Mouse (Mus musculus): Measurements from ENCODE around the gene Zbtb46.

Zbtb46 gene

DNA sequence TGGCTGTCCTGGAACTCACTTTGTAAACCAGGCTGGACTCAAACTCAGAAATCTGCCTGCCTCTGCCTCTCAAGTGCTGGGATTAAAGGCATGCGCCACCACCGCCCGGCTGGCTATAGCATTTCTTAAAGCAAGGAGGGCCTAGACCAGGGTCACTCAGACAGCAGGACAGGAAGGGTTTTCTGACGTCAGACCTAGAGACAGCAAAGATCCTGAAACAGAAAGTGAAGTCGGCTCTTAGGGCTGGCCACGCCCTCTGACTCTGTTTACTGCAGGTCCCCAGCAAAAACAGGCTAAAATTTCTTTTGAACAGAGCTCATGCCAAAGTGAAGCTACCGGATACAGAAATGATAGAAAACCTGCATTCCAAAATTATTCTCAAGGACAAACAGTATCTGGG lies 49.6 kb downstream of the Zbtb46 start:
- DNase-seq (ENCODE audit: low read depth, low spot score), result no peak

DNA sequence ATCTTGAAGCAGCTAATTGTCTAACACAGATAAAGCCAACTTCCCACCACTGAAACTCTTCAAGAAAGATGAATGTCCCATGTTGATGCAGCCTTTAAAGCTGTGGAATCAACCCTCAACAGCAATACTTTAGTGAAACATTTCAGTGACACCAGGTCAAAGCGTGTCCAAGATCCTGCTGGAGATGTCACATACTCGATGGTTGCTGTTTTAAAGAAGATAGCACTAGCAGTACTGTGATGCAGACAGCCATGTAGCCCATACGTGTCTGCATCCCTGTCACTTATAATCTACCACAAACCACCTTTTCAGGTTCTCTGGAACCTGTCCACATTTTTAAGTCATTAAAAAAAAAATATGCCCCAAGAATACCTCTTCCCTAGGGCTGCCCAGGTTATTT lies 55.5 kb downstream of the Zbtb46 start:
- no peak for DNase-seq (ENCODE audit: low read depth, low spot score)

DNA sequence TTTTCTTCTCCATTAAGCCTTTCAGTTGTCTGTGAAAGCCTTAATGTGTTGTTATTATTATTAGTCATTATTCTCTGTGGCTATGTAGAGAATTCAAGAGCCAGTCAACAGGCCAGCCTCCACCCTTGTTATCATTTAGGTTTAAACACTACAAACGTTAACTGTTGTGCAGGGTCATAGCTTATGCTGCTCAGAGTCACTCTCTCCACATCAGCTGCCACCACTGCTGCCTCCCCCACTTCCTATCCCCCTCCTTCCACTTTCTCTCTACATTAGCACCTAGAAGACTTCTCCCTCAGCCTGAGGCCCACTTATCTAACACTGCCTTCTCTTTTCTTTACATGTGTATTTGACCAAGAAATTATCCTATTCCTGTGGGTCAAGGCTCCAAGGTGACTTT lies 57.7 kb downstream of the Zbtb46 start:
- no peak for DNase-seq (ENCODE audit: low read depth, low spot score)

DNA sequence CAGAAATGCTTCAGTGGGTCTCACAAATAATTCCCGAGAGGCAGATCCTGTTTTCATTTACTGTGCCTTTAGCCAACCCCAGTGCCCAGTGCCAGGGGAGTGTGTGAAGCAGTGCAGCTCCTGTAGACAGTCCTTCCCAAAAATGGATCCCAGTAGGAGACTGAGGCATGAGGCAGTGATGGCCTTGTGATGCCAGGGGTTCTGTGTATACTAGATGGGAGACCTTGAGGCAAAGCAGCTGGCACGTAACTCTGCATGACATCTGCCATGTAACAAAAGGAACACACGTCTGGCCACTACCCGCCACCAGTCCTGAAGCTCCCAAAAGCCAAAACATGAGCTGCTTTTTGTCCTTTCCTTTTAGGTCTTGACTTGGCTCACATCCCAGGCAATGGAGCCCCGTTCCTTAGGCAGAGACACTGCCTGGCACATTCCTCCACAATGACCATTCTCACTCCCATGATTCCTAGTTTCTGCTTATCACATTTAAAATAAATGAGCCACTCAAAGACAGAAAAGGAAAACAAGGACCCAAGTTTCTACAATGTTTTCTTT lies 61.9 kb downstream of the Zbtb46 start:
- DNase-seq (ENCODE audit: low read depth, low spot score), result no peak

DNA sequence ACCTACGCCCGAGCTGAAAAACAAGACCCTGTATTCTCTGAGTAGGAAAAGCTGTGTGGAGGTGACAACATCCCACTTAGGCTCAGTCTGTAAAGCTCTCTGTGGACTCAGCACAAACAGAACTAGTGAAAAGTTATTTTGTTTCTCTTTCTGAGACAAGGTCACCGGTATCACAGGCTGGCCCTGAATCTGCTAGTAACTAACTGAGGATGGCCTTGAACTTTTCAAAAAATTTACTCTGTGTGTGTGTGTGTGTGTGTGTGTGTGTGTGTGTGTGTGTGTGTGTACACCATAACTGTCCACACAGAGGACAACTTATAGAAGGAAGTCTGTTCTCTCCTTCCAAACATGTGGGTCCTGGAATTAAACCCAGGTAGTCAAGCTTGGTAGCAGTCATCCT lies 65.1 kb downstream of the Zbtb46 start:
- no peak for DNase-seq (ENCODE audit: low read depth, low spot score)

DNA sequence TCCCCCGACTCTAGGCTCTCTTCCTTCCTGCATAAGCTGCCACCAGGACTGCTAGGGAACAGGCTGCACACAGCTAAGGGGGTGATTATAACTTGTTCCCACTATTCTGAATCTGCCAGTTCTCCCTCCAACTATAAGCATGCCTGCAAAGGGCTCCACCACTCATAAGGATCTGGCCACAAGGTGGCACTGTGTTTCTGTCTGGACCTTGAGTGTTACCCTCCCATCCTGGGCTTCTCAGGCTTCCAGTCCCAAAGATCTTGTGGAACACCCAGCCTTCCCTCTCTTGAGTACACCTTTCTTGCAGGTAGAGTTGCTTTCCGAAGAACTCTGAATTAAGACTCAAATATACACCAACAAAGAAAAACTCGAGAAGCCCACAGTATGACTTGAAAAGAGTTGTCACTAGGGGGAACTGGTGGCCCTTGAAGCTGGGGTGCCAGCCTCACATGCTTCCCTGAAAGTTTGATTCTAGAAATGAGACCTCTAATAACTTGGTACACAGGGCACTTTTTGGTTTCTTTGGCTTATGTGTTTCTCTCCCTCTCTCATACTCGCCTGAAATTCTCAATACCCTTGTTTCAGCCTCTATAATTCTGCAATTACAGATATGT lies 66.5 kb downstream of the Zbtb46 start:
- DNase-seq (ENCODE audit: low read depth, low spot score), result peak; percentile 86

DNA sequence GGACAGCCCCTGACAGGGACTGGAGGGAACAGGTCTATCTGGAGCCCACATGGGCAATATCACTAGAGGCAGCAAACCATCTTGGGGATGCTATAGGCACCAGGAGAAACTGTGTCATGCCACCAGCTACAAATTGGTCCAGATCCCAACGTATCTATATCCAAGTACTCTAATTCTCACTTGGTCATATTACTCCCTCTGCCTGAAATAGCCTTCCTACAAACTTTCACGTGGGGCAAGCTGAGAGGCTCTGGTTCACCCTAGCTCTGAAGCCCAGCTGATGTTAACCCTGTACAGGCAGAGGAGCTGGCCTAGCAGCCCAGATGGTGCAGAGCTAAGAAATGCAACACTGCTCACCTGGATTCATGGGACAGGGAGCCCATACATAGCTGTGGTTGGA lies 67.7 kb downstream of the Zbtb46 start:
- no peak for DNase-seq (ENCODE audit: low read depth, low spot score)

DNA sequence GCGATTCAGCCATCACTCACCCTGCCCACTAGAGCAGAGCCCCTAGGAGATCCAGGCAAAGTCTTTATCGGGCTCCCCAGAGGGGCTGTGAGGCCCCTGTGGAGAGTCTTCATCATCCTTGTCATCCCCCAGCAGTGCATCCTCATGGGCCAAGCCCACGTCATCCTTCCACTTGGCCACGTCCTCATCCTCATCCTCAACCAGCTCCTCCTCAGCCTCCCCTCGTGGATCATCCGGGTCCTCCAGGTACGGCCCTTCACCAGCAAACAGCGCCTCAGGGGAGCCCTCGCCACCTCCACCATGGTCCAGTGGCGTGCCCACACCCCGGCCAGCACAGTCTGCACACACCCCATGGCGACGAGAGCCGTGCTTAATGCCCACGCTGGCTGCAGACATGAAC lies 68.2 kb downstream of the Zbtb46 start:
- DNase-seq (ENCODE audit: low read depth, low spot score), result no peak

DNA sequence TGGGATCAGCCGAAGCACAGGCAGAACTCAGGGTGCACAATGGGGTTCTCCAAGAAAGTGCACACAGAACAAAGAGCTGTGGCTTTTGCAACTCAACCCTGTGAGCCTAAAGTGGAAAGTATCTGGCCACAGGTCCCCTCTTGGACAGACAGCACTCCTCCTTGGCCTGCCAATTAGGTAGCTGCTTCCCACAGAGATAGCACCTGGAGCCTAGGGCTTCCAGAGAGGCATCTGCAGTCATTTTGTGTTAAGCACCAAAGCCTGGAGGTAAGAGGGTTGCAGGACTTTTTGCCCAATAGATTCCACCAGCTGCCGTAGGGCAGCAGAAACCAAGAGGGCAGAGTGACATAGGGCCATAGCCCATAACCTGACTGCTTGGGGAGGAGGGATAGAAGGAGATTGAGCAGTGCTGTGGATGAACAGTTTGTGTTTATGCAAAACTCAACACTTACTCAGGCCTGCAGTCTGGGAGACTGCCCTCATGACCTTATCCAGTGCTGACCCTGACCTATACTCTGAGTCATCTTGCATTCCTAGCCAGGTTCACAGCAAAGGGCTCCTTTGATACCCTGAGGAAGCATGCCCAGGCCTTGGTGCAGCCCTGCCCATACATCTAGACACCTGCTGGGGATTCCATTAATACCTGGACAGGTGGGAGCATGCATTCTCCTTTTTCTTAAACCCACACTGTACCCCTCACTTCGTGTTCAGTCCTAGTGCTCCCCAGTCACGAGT lies 68.9 kb downstream of the Zbtb46 start:
- no peak for DNase-seq (ENCODE audit: low read depth, low spot score)

DNA sequence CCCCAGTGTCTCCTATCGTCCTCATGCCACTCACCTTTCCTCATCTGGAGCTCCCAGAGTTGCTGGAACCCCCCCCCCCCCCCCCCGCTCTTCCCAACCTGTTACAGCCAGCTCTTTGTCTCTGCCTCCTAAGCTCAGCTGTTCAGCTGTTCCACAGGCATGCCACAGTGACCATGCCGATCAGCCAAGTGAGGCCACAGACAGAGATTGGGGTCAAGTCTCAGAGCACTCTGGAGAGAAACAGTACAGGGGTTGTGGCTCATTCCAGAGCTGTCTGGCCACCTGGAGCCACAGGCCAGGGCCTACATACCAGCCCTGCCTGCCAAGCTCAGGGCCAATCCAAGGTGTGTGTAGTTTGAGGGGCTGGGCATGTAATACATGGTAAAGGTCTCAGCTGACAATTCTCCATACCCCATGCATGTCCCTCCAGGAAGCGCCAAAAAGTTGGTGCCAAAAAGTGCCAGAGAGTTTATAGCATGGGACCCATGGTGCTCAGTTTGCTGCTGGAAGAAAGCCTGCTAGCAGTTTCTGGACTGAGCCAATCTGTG lies 72.5 kb downstream of the Zbtb46 start:
- no peak for DNase-seq (ENCODE audit: low read depth, low spot score)

DNA sequence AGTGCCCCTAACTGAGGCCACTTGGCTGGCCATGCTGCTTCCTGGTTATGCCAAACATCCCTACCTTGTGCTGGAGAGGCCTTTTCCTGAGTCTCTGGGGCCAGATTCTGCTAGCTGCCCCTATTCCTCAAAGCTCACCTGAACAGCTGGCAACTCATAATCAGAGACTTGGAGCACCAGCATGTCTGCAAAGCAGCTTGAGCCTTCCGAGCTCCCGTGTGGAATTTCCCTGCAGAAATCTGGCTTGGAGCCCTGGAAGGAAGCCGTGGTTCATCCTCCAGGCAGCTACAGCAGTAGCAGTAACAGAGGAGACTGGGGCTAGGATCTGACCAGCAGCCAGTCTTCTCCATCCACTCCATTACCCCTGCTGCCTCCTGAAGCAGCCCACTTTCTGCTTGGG lies 73.3 kb downstream of the Zbtb46 start:
- DNase-seq (ENCODE audit: low read depth, low spot score), result no peak

DNA sequence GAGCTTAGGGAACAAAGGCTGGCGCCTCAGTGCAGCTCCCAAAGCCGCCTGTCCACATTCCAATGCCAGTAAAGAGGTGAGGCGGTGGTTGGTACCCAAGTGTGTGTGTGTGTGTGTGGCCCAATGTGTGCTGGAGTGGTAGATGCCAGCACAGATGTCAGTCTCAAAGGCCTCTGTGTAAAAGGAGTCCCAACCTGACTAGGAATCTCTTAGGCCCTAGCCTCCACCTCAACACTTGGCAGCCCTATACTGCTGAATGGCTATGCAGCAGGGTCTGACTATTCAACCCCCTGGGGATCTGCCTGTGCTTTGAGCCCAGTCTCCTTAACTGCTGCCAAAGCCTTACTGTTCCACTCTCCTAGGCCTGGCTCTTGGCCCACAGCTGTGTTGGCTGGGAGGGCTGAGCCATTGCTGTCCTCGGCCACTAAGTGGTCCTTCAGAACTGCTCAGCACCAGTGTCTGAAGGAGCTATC lies 74.3 kb downstream of the Zbtb46 start:
- DNase-seq (ENCODE audit: low read depth, low spot score), result no peak

DNA sequence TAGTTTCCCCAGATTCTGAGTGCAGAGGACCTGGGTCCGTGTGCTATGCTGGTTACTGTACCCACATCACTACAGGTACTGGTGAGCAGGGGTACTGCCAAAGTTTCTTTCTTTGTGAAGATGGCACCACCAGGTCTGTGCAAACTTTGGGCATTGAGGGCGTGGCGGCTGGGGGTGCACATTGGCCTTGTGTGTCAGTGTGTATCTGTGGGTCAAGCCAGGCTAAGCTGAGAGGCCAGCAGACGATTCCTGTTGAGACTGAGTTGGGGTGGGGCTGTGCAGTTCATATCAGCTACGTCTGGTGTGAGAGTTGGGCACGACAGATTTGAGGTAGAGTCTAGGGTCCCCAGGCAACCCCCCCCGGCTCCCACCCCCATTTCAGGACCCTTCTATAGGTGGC lies 74.8 kb downstream of the Zbtb46 start:
- no peak for DNase-seq (ENCODE audit: low read depth, low spot score)

DNA sequence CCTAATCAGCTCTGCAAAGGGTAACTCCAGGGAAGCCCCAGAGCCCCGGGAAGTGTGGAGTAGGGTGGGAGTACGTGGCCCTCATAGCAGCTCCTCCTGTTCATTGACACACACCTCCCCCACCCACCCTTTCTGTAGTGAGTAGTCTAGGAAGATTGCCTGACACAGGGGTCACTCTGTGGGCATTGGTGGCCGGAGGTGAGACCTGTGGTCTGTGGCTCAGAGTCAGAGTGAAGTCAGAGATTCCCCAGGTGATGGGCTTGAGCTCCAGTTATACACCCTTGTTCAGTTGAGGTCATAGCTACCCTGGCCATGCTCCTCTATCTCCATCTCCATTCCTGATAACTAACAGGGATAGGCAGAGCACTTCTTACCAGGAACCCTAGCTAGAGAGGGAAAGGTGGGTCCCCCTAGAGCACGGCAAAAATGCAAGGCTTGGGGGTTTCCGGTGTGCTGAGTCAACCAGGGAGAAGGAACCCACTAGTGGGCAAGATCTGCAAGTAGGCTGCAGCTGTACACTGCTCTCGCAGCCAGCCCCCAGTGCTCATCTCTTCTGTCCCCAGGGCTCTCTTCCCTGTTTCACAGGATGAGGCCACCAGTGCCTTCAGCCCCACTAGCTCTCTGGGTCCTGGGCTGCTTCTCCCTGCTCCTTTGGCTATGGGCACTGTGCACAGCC lies 77.5 kb downstream of the Zbtb46 start:
- no peak for DNase-seq (ENCODE audit: low read depth, low spot score)

DNA sequence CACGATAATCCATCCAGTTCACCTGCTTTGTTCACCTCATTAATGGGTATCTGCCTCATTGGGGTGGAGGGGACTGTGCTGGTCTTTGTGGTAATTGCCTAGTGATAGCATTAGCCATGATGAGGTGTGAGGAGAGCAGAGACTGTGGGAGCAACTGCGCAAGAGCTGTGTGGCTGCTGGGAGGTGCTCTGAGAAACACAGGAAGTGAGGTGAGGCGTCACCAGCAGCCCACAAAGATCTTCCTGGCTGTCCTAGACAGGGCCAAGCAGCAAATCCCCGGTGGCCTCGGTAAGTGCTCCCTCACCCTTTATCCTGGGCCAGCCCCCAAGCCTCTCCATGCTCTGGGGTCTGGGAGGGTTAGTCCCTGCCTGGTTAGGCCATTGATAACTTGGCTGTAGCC lies 78.1 kb downstream of the Zbtb46 start:
- DNase-seq (ENCODE audit: low read depth, low spot score), result no peak

DNA sequence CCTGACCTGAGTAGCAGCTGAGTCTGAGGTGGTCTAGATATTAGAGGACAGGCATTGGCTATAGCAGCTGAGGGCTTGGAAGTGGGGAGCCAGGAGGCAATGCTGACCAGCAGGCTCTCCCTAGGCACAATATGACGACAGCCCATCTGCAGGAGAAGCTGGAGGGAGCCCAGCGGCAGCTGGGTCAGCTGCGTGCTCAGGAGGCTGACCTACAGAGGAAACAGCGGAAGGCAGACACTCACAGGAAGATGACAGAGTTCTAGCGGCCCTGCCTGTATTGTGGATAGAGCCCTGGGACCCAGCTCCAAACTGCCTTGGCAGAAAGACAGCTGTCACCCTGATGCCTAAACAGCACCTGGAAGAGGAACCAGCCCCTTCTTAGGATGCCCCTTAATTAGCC lies 79.0 kb downstream of the Zbtb46 start:
- no peak for DNase-seq (ENCODE audit: low read depth, low spot score)

DNA sequence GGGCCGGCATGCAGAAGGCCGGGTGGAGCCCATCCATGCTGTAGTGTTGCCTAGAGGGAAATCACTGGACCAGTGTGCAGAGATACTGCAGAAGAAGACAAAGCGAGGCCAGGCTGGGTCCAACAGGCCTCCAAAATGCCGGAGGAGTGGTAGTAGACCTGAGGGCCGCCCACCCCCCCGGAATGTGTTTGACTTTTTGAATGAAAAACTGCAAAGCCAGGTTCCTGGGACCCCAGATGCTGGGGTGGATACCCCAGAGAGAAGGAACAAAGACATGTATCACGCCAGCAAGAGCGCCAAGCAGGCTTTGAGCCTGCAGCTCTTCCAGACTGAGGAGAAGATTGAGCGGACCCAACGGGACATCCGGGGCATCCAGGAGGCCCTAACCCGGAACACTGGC lies 79.4 kb downstream of the Zbtb46 start, which contains the start of gene Lime1:
TSS of gene Lime1 (plus strand) at position 301 of the 400 bp plus-strand sequence.
- DNase-seq (ENCODE audit: low read depth, low spot score), result no peak

DNA sequence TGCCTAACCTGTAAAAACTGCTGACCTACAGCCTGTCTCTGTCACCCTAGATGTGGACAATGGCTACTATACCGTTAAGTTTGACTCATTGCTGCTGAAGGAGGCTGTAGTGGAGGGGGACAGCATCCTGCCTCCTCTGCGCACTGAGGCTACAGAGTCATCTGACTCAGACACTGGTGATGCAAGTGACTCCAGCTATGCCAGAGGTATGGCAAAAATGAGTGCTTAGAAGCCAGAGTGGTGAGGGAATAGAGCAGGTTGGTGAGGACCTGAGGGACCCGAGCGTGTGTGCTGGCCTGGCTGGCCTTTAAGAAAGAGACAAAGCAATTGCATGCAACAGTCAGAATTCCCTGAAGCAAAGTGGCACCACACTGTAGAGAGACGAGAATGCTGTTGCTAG lies 80.5 kb downstream of the Zbtb46 start:
- DNase-seq (ENCODE audit: low read depth, low spot score), result no peak

DNA sequence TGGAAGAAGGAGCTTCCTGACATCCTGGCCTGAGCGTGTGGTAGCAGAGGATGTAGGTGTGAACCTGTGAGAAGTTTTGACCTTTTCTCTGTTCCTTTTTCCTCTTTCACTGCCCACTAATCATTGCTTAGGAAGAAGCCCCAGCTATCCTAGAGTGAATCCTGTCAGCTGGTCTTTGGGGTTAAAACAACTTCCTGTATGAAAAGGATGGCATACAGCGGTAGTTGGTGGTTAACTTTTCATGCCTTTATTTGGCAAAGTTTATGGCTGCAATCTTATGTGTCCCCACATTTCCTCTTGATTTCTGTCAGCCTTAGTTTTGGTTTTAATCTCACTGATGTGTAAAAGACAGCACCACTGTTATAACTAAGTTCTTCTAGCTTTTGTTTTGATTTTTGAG lies 82.0 kb downstream of the Zbtb46 start:
- DNase-seq (ENCODE audit: low read depth, low spot score), result no peak

DNA sequence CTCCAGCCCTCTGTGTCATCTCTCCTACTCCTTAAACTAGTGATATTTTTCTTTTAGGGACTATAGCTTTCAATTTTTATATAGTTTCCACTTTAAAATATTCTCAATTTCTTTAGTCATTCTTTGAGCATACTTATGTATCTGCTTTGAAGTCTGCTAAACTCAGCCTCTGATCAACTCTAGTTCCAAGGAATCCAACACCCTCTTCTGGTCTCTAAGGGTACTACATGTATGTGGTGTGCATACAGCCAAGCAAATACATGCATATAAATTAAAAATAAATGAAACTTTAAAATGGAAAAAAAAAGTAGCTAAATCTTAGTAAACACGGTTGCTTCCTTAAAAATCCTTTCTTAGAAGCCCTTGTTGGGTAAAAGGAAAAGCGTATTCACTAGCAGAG lies 83.4 kb downstream of the Zbtb46 start:
- DNase-seq (ENCODE audit: low read depth, low spot score), result peak; percentile 24

DNA sequence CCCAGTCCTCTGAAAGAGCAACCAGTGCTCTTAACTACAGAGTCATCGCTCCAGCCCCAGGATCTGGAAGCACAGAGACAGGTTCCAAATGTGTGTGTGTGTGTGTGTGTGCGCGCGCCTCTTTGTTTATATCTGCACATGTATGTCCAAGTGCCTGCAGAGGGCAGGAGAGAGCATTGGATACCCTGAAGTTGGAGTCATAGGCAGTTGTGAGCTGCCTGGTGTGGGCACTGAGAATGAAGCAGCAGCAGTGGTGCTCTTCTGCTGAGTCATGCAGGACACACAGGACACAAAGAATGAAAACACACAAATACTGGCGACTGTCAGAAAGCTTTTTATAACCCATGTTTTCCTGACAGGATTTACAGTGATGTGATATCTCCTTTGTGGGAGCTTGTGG lies 89.2 kb downstream of the Zbtb46 start:
- no peak for DNase-seq (ENCODE audit: low read depth, low spot score)

DNA sequence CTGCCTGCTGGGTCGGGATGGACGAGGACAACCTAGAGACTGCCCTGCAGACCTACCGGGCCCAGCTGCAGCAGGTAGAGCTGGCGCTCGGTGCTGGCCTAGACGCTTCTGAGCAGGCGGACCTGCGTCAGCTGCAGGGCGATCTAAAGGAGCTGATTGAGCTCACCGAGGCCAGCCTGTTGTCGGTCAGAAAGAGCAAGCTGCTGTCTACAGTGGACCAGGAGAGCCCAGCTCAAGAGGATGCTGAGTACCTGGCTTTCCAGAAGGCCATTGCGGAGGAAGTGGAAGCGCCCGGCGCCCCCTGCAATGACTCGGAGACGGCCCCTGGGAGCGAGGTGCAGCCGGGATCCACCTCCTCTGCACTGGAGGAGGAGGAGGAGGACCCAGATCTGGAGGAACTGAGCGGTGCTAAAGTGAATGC lies 93.6 kb downstream of the Zbtb46 start:
- DNase-seq (ENCODE audit: low read depth, low spot score), result no peak

All from forelimb bud, embryonic 11.5 days (tissue).